Mouse (Mus musculus) megakaryocyte, embryonic 14.5 days (primary cell): Measurements from ENCODE around the gene Olfr976.

Experiments used
- FLI1 ChIP-seq: IDR thresholded peaks from 2 replicates; pipeline ENCODE4 v1.6.1; 2012; ENCODE audit warnings: low read length, inconsistent platforms, mixed read lengths
- GATA1 ChIP-seq: IDR thresholded peaks from 3 replicates; pipeline ENCODE4 v1.6.1; 2012; ENCODE audit warnings: mixed read lengths, low read length, inconsistent platforms, borderline replicate concordance

DNA sequence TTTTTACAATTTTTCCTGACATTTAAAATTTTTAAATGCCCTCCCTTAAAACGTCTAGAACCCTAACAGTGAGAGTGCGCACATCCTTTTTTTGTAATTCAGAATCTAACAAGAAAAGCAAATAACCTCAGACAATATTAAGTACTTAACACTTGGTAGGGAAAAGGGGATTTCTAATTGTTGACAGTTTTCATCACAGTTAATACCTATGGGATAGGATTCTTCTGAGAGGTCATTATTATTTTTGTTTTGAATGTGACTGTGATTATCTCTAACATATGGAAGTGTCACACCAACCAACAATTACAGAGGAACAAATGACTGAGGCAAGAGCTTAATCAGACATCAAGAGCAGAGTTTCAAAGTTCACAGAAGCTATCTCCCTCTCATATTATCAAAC is 53.9 kb downstream of the Olfr976 start, which contains the start of gene Olfr229:
- TF ChIP-seq GATA1 = no peak
- TF ChIP-seq FLI1 = no peak
